Mouse (Mus musculus) adrenal gland, postnatal 14 days (tissue): ENCODE data around the gene Aph1a. TPM values are rescaled to one million over a fixed set of nuclear protein-coding genes. Genes with fewer than 3 reads are reported as not detected.

ENCODE experiments used
- total RNA-seq: library from RNA; stranded (reverse); gene quantifications from 2 replicates; pipeline ENCODE4 v1.2.3, GENCODE M21; 2021

Gene Aph1a
- total RNA-seq, 1 experiment from 2014 or later: 165 TPM

Other genes with a start within 250 kb of the Aph1a start
- 151 and 187 TPM in 2 replicates for gene Mcl1, start 235.2 kb upstream of the Aph1a start, total RNA-seq
- 6.6 and 8.4 TPM in 2 replicates for gene Adamtsl4, start 206.1 kb upstream of the Aph1a start, total RNA-seq
- gene Ecm1, start 154.4 kb upstream of the Aph1a start, total RNA-seq: 188 and 208 TPM in 2 replicates
- 49.6 and 52.3 TPM in 2 replicates for gene Tars2, start 133.8 kb upstream of the Aph1a start, total RNA-seq
- 47.4 and 51.5 TPM in 2 replicates for gene Rprd2, start 75.1 kb upstream of the Aph1a start, total RNA-seq
- gene Prpf3, start 38.1 kb upstream of the Aph1a start, total RNA-seq: 23.0 and 27.2 TPM in 2 replicates
- gene Mrps21, start 22.4 kb upstream of the Aph1a start, total RNA-seq: 289 and 301 TPM in 2 replicates
- 2.6 and 3.9 TPM in 2 replicates for gene Ciart, start 11.7 kb upstream of the Aph1a start, total RNA-seq
- gene BC028528, start 2.0 kb upstream of the Aph1a start, total RNA-seq: 21.1 and 32.7 TPM in 2 replicates
- 20.1 and 20.3 TPM in 2 replicates for gene Car14, start 10.7 kb downstream of the Aph1a start, total RNA-seq
- gene Anp32e, start 35.3 kb downstream of the Aph1a start, total RNA-seq: 94.6 and 102 TPM in 2 replicates
- 29.4 and 47.2 TPM in 2 replicates for gene Plekho1, start 102.0 kb downstream of the Aph1a start, total RNA-seq
- 27.0 and 31.1 TPM in 2 replicates for gene Vps45, start 164.5 kb downstream of the Aph1a start, total RNA-seq
- 31.8 and 40.8 TPM in 2 replicates for gene Otud7b, start 210.6 kb downstream of the Aph1a start, total RNA-seq